Mouse (Mus musculus): ENCODE data around the gene Vcam1.

The Vcam1 gene

GRCm38 (mm10) chr3:116091706-116092105 lies 37.8 kb downstream of the Vcam1 start:
- no peak for DNase-seq (ENCODE audit: low read depth, low spot score)

GRCm38 (mm10) chr3:116085962-116086361 lies 43.5 kb downstream of the Vcam1 start:
- no peak for DNase-seq (ENCODE audit: low read depth, low spot score)

GRCm38 (mm10) chr3:116080939-116081676 lies 48.4 kb downstream of the Vcam1 start:
- no peak for DNase-seq (ENCODE audit: low read depth, low spot score)

GRCm38 (mm10) chr3:116080166-116080788 lies 49.2 kb downstream of the Vcam1 start:
- DNase-seq (ENCODE audit: low read depth, low spot score): no peak

GRCm38 (mm10) chr3:116078490-116078889 lies 51.0 kb downstream of the Vcam1 start:
- DNase-seq (ENCODE audit: low read depth, low spot score): no peak

- DNase-seq (ENCODE audit: low read depth, low spot score): no peak
Measured at GRCm38 (mm10) chr3:116076739-116077138, 52.7 kb downstream of the Vcam1 start.

GRCm38 (mm10) chr3:116072584-116072983 lies 56.9 kb downstream of the Vcam1 start:
- DNase-seq (ENCODE audit: low read depth, low spot score): no peak

GRCm38 (mm10) chr3:116062141-116062540 lies 67.3 kb downstream of the Vcam1 start:
- no peak for DNase-seq (ENCODE audit: low read depth, low spot score)

GRCm38 (mm10) chr3:116060320-116060719 lies 69.2 kb downstream of the Vcam1 start:
- no peak for DNase-seq (ENCODE audit: low read depth, low spot score)
